Mouse (Mus musculus): ENCODE data around the gene Nmur1. TPM values are rescaled to one million over a fixed set of nuclear protein-coding genes. Genes with fewer than 3 reads are reported as not detected.

Nmur1 gene
- polyA plus RNA-seq, 1 experiment from 2014 or later: not detected

- WGBS: 48% methylated on average over 2 of the region's 2 CpGs
- no peak overlapping the region for H3K27ac ChIP-seq (replicated peaks)
- H3K27me3 ChIP-seq: no peaks in the 10 kb centered on the region
- no peak overlapping the region for H3K9ac ChIP-seq
- H3K36me3 ChIP-seq: no peaks in the 10 kb centered on the region
- H3K9me3 ChIP-seq (replicated peaks): no peaks in the 10 kb centered on the region
- no peak overlapping the region for H3K4me3 ChIP-seq (replicated peaks)
- no peak for ATAC-seq (ENCODE audit: insufficient number of reproducible peaks, low FRiP score, low TSS enrichment, low read depth)
- H3K4me2 ChIP-seq (replicated peaks): no peak overlapping the region
- H3K4me1 ChIP-seq: peaks cover 19% of the 10 kb centered on the region
These were observed 4.0 kb upstream of the Nmur1 start for GRCm38 (mm10) chr1:86430056-86430455.

DNA sequence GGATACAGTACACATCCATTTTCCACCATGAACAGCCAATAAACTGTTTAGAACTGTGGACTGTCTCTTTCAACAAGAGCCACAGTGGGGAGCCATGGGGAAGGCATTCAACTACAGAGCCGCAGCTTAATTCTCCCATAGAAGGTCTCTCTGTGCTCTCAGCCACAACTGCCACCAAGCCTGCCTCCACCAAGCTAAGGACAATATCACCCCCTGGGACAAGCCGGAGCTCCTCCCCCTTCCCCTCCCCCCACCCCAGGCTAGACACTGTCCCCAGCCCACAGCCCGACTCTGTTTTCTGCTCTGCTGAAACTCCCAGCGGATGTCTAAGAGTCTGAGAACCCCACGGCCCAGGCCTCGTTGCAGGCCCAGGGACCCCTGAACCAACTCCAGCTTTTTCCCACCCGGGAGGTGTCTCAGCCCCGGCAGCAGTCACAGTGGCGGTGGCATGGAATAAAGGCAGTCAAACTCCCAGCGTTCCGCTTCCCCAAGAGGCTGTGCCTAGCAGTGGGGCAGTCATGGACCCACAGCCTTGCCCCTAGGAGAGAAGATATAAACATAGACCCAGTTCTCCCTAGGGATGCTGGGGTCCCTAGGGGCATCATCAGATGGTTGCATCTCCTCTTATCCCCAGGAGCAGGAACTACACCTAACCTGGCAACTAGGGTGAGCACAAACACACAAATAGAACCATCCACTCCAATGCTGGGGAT, 1.0 kb downstream of the Nmur1 start:
- Histone ChIP-seq H3K9me3 (replicated peaks) (no peaks in the 10 kb centered on the region), H3K27ac (replicated peaks) (no peak overlapping the region)

GRCm38 (mm10) chr1:86424336-86424735, 1.7 kb downstream of the Nmur1 start:
- peaks cover 9% of the 10 kb centered on the region for H3K4me1 ChIP-seq
- H3K9ac ChIP-seq: no peak overlapping the region
- H3K4me2 ChIP-seq (replicated peaks): no peak overlapping the region
- no peak for ATAC-seq (ENCODE audit: insufficient number of reproducible peaks, low FRiP score, low TSS enrichment, low read depth)
- H3K27me3 ChIP-seq: no peaks in the 10 kb centered on the region
- no peaks in the 10 kb centered on the region for H3K9me3 ChIP-seq (replicated peaks)
- no peak overlapping the region for H3K27ac ChIP-seq (replicated peaks)
- 86% methylated on average over 1 of the region's 1 CpGs for WGBS
- no peaks in the 10 kb centered on the region for H3K36me3 ChIP-seq
- H3K4me3 ChIP-seq (replicated peaks): no peak overlapping the region

More for the DNA sequence above, 1.0 kb downstream of the Nmur1 start:
- Histone ChIP-seq H3K9ac (no peak overlapping the region), H3K4me3 (replicated peaks) (no peak overlapping the region), H3K4me1 (peaks cover 9% of the 10 kb centered on the region), H3K4me2 (replicated peaks) (no peak overlapping the region), H3K36me3 (no peaks in the 10 kb centered on the region), H3K27me3 (no peaks in the 10 kb centered on the region)
- WGBS: 23% methylated on average over 11 of the region's 11 CpGs
- 0 out of 2 replicates have a peak, but pooled peaks have one; percentile 27 for ATAC-seq (ENCODE audit: insufficient number of reproducible peaks, low FRiP score, low TSS enrichment, low read depth)

- no peak for ATAC-seq (ENCODE audit: insufficient number of reproducible peaks, low FRiP score, low TSS enrichment, low read depth)
- Histone ChIP-seq H3K27ac (replicated peaks) (no peak overlapping the region), H3K27me3 (no peaks in the 10 kb centered on the region), H3K9ac (no peak overlapping the region), H3K4me2 (replicated peaks) (no peak overlapping the region), H3K36me3 (no peaks in the 10 kb centered on the region), H3K4me1 (peaks cover 9% of the 10 kb centered on the region), H3K9me3 (replicated peaks) (no peaks in the 10 kb centered on the region), H3K4me3 (replicated peaks) (no peak overlapping the region)
- 68% methylated on average over 5 of the region's 5 CpGs for WGBS
These were observed 2.1 kb downstream of the Nmur1 start for GRCm38 (mm10) chr1:86423879-86424278.

DNA sequence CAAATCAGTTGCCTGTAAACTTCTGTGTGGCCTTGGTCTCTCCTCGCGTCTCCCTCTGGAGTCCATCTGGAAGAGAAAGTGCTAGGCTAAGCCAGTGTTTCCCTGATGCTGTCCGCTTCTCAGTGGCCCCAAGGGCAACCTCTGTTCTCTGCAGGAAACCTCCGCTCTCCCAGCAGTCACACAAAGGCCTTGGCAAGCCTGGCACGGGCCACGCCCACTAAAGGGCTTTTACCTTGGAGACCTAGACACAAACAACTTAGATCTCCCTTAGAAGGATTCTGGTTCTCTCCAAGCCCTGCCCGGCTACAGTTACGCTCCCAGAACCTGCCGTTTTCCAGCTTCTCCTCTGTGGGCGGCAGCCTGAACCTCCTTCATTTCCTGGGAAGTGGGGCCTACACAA, 5.0 kb downstream of the Nmur1 start:
- H3K9ac ChIP-seq: no peak overlapping the region
- no peak overlapping the region for H3K4me2 ChIP-seq (replicated peaks)
- ATAC-seq (ENCODE audit: insufficient number of reproducible peaks, low FRiP score, low TSS enrichment, low read depth): peak; percentile 30; the same call in 1 of the 2 replicates
- H3K36me3 ChIP-seq: no peaks in the 10 kb centered on the region
- no peak overlapping the region for H3K4me3 ChIP-seq (replicated peaks)
- peaks cover 9% of the 10 kb centered on the region for H3K4me1 ChIP-seq
- no peaks in the 10 kb centered on the region for H3K27me3 ChIP-seq
- no peaks in the 10 kb centered on the region for H3K9me3 ChIP-seq (replicated peaks)
- peak overlapping the region; percentile 39; the same call in 1 of the 2 replicates for H3K27ac ChIP-seq (replicated peaks)
- WGBS: 29% methylated on average over 10 of the region's 10 CpGs

- ATAC-seq (ENCODE audit: insufficient number of reproducible peaks, low FRiP score, low TSS enrichment, low read depth): no peak
- H3K4me1 ChIP-seq: peaks cover 5% of the 10 kb centered on the region
- H3K9ac ChIP-seq: no peak overlapping the region
- 66% methylated on average over 6 of the region's 6 CpGs for WGBS
- H3K36me3 ChIP-seq: no peaks in the 10 kb centered on the region
- H3K27me3 ChIP-seq: no peaks in the 10 kb centered on the region
- no peak overlapping the region for H3K27ac ChIP-seq (replicated peaks)
- H3K9me3 ChIP-seq (replicated peaks): no peaks in the 10 kb centered on the region
- H3K4me3 ChIP-seq (replicated peaks): no peak overlapping the region
- no peak overlapping the region for H3K4me2 ChIP-seq (replicated peaks)
These were observed 9.7 kb downstream of the Nmur1 start for GRCm38 (mm10) chr1:86416321-86416720.

DNA sequence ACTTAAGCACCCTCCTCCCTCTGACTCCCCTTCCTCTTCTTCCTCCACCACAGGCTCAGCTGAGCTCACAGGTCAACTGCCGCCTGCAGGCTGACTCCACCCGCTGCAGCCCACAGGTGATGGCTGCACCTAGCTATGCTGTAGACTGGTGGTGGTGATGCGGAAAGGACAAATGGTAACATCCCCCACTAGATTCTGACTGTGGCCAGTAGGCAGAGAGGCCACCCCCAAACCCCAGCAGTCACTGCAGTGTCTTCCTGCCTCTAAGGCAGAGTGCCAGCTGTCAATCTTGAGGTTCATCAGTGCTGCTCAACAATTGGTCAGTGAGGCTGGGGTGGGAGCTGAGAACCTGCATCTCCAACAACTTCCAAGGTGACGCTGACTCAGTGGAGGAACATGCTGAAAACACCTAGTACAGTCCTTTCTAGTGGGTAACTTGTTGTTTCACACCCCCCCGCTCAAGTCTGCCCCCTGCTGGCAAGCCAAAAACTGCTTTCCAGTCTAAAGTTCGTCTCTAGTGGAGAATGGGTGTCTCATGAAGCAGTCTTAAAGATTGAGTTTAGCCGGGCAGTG, 10.3 kb downstream of the Nmur1 start:
- Histone ChIP-seq H3K36me3 (no peaks in the 10 kb centered on the region), H3K27ac (replicated peaks) (no peak overlapping the region), H3K4me2 (replicated peaks) (no peak overlapping the region), H3K9ac (no peak overlapping the region), H3K4me3 (replicated peaks) (no peak overlapping the region), H3K27me3 (no peaks in the 10 kb centered on the region), H3K9me3 (replicated peaks) (no peaks in the 10 kb centered on the region), H3K4me1 (no peaks in the 10 kb centered on the region)
- WGBS: 67% methylated on average over 7 of the region's 7 CpGs
- no peak for ATAC-seq (ENCODE audit: insufficient number of reproducible peaks, low FRiP score, low TSS enrichment, low read depth)

DNA sequence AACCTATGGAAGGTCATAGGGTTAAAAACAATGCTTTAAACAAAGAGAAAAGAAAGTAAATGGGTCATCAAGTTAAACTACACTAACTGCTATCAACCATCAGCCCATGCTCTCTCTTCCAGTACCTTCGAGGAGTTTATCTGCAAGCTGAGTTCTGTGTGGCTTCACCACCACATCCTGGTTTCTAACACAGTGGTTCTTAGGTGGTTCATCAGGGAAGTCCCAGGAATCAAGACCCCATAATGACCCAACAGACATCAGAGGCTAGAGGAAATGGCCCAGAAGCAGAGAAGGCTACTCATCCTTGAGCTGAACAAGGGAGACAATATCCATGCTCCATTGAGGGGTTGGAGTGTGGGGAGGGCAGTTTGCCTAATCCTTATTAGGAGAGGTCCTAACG, 10.9 kb downstream of the Nmur1 start:
- Histone ChIP-seq H3K36me3 (no peaks in the 10 kb centered on the region), H3K27me3 (no peaks in the 10 kb centered on the region), H3K4me3 (replicated peaks) (no peak overlapping the region), H3K27ac (replicated peaks) (no peak overlapping the region), H3K9me3 (replicated peaks) (no peaks in the 10 kb centered on the region), H3K4me1 (no peaks in the 10 kb centered on the region; the same call in 1 of the 2 replicates), H3K9ac (no peak overlapping the region), H3K4me2 (replicated peaks) (no peak overlapping the region)
- no peak for ATAC-seq (ENCODE audit: insufficient number of reproducible peaks, low FRiP score, low TSS enrichment, low read depth)
- WGBS: 53% methylated on average over 2 of the region's 2 CpGs

DNA sequence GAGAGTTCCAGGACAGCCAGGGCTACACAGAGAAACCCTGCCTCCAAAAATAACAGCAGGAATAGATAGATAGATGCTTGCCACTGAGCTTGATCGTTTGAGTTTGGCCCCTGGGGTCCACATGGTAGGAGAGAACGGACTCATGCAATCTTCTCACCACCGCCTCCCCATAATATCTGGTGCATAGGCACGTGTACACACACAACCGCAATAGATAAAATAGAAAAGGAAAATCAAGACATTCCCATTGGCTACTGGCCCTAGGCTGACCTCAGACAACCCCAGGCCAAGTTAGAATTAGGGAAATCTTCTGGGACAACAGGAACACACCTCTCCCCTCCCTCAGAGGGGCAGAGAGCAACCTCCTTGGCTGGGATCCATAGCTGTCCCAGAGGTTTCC, 11.3 kb downstream of the Nmur1 start:
- Histone ChIP-seq H3K4me2 (replicated peaks) (no peak overlapping the region), H3K4me3 (replicated peaks) (no peak overlapping the region), H3K27ac (replicated peaks) (no peak overlapping the region), H3K9ac (no peak overlapping the region), H3K27me3 (no peaks in the 10 kb centered on the region), H3K9me3 (replicated peaks) (no peaks in the 10 kb centered on the region), H3K36me3 (no peaks in the 10 kb centered on the region), H3K4me1 (no peaks in the 10 kb centered on the region; the same call in 1 of the 2 replicates)
- ATAC-seq (ENCODE audit: insufficient number of reproducible peaks, low FRiP score, low TSS enrichment, low read depth): no peak
- WGBS: 80% methylated on average over 5 of the region's 5 CpGs

- no peak; the same call in 1 of the 2 replicates for ATAC-seq (ENCODE audit: insufficient number of reproducible peaks, low FRiP score, low TSS enrichment, low read depth)
These were observed 16.6 kb downstream of the Nmur1 start for GRCm38 (mm10) chr1:86409476-86409875.

GRCm38 (mm10) chr1:86408515-86408914, 17.5 kb downstream of the Nmur1 start:
- Histone ChIP-seq H3K4me3 (replicated peaks) (no peak overlapping the region), H3K9ac (no peak overlapping the region), H3K36me3 (no peaks in the 10 kb centered on the region), H3K27me3 (no peaks in the 10 kb centered on the region), H3K9me3 (replicated peaks) (no peaks in the 10 kb centered on the region), H3K4me2 (replicated peaks) (no peak overlapping the region), H3K27ac (replicated peaks) (no peak overlapping the region; the same call in 1 of the 2 replicates), H3K4me1 (peaks cover 7% of the 10 kb centered on the region; the same call in 1 of the 2 replicates)
- ATAC-seq (ENCODE audit: insufficient number of reproducible peaks, low FRiP score, low TSS enrichment, low read depth): no peak
- 76% methylated on average over 10 of the region's 10 CpGs for WGBS

More at GRCm38 (mm10) chr1:86409476-86409875, 16.6 kb downstream of the Nmur1 start:
- Histone ChIP-seq H3K9ac (no peak overlapping the region), H3K36me3 (no peaks in the 10 kb centered on the region), H3K4me1 (peaks cover 7% of the 10 kb centered on the region; the same call in 1 of the 2 replicates), H3K9me3 (replicated peaks) (no peaks in the 10 kb centered on the region), H3K4me2 (replicated peaks) (no peak overlapping the region), H3K4me3 (replicated peaks) (no peak overlapping the region), H3K27ac (replicated peaks) (no peak overlapping the region), H3K27me3 (no peaks in the 10 kb centered on the region)
- 56% methylated on average over 2 of the region's 2 CpGs for WGBS

Measured in embryonic facial prominence, embryonic 15.5 days (tissue).